Comparison of ENCODE assay signal across 8 mouse cellular contexts in genomic region chr2:30066046-30066901, GRCm38 (mm10). TPM values are rescaled to one million over a fixed set of nuclear protein-coding genes. Genes with fewer than 3 reads are reported as not detected.
DNase-seq lines count a peak whose midpoint lies in the region; ATAC-seq and TF ChIP-seq lines count a peak whose summit lies in the region.

No protein-coding gene starts in this region.

- peak overlapping the region; percentile 63 for H3K4me2 ChIP-seq in embryonic facial prominence, embryonic 15.5 days (replicated peaks)
- H3K4me2 ChIP-seq in kidney, embryonic 14.5 days (replicated peaks; ENCODE audit: low read depth, low read length) = peak overlapping the region; percentile 44
- peak overlapping the region; percentile 75 for H3K4me2 ChIP-seq in limb, embryonic 15.5 days
- H3K4me2 ChIP-seq in midbrain, postnatal 0 days (ENCODE audit: low read depth, low read length, poor library complexity, severe bottlenecking) = peak overlapping the region; percentile 78

- H3K9me3 ChIP-seq in embryonic facial prominence, embryonic 15.5 days (replicated peaks) = no peaks in the 10 kb centered on the region
- H3K9me3 ChIP-seq in kidney, embryonic 14.5 days (ENCODE audit: control insufficient read depth, low read length) = no peaks in the 10 kb centered on the region
- H3K9me3 ChIP-seq in limb, embryonic 15.5 days = no peaks in the 10 kb centered on the region
- H3K9me3 ChIP-seq in midbrain, postnatal 0 days (ENCODE audit: low read length) = no peaks in the 10 kb centered on the region

- no peak for TF ChIP-seq POLR2A in bone marrow macrophage, adult 2 months (IDR thresholded peaks at IDR 0.05; ENCODE audit: borderline replicate concordance, low read depth, low read length)

- 0% methylated on average over 45 of the region's 101 CpGs for WGBS in embryonic facial prominence, embryonic 15.5 days
- under 1% methylated on average over 65 of the region's 101 CpGs for WGBS in kidney, embryonic 14.5 days
- WGBS in limb, embryonic 15.5 days = under 1% methylated on average over 65 of the region's 101 CpGs
- 0% methylated on average over 55 of the region's 101 CpGs for WGBS in midbrain, postnatal 0 days

- H3K27ac ChIP-seq in bone marrow macrophage, adult 2 months (ENCODE audit: insufficient read depth, low read depth, low read length) = peak overlapping the region; percentile 95
- H3K27ac ChIP-seq in embryonic facial prominence, embryonic 15.5 days (replicated peaks) = peak overlapping the region; percentile 99
- peak overlapping the region; percentile 99 for H3K27ac ChIP-seq in kidney, embryonic 14.5 days (ENCODE audit: low read depth, low read length)
- H3K27ac ChIP-seq in limb, embryonic 15.5 days = peak overlapping the region; percentile 99
- H3K27ac ChIP-seq in midbrain, postnatal 0 days (ENCODE audit: low read depth, low read length) = peak overlapping the region; percentile 97

- H3K9ac ChIP-seq in embryonic facial prominence, embryonic 15.5 days = peak overlapping the region; percentile 95
- peak overlapping the region; percentile 97 for H3K9ac ChIP-seq in kidney, embryonic 14.5 days (ENCODE audit: low read depth, low read length)
- peak overlapping the region; percentile 97 for H3K9ac ChIP-seq in limb, embryonic 15.5 days
- peak overlapping the region; percentile 94 for H3K9ac ChIP-seq in midbrain, postnatal 0 days (replicated peaks; ENCODE audit: low read length, poor library complexity, severe bottlenecking)

- H3K4me3 ChIP-seq in bone marrow macrophage, adult 2 months (ENCODE audit: insufficient read depth, low read length) = peak overlapping the region; percentile 98
- H3K4me3 ChIP-seq in embryonic facial prominence, embryonic 15.5 days (replicated peaks) = peak overlapping the region; percentile 74
- peak overlapping the region; percentile 100 for H3K4me3 ChIP-seq in kidney, embryonic 14.5 days (ENCODE audit: low read length)
- H3K4me3 ChIP-seq in limb, embryonic 15.5 days = peak overlapping the region; percentile 92
- H3K4me3 ChIP-seq in midbrain, postnatal 0 days (ENCODE audit: low read depth, low read length) = peak overlapping the region; percentile 60

- peak; percentile 89 to 92 for DNase-seq in B cell, adult 2 months
- DNase-seq in heart, adult 9 months (ENCODE audit: low spot score in 2 of 2) = peak; percentile 96
- peak; percentile 95 for DNase-seq in midbrain, postnatal 0 days (ENCODE audit: low spot score)
- peak; percentile 92 to 95 for DNase-seq in spleen, postnatal 10 days (ENCODE audit: low spot score in 2 of 2)

- peak; percentile 94 for ATAC-seq in embryonic facial prominence, embryonic 15.5 days (ENCODE audit: insufficient number of reproducible peaks, low FRiP score, low TSS enrichment, low read depth)
- ATAC-seq in kidney, embryonic 14.5 days (ENCODE audit: low FRiP score, low TSS enrichment) = peak; percentile 93
- peak; percentile 93 for ATAC-seq in limb, embryonic 15.5 days (ENCODE audit: insufficient number of reproducible peaks, low FRiP score, low TSS enrichment, low read depth)
- ATAC-seq in midbrain, postnatal 0 days (ENCODE audit: low FRiP score) = peak; percentile 95

- peaks cover 13% of the 10 kb centered on the region for H3K4me1 ChIP-seq in bone marrow macrophage, adult 2 months (ENCODE audit: control insufficient read depth, insufficient read depth, low read length)
- H3K4me1 ChIP-seq in embryonic facial prominence, embryonic 15.5 days = peaks cover 39% of the 10 kb centered on the region
- peaks cover 22% of the 10 kb centered on the region for H3K4me1 ChIP-seq in kidney, embryonic 14.5 days (ENCODE audit: control insufficient read depth, insufficient read depth, low read length)
- peaks cover 39% of the 10 kb centered on the region for H3K4me1 ChIP-seq in limb, embryonic 15.5 days
- peaks cover 12% of the 10 kb centered on the region; the same call in 1 of the 2 replicates for H3K4me1 ChIP-seq in midbrain, postnatal 0 days (ENCODE audit: insufficient read depth, low read length)

- no peak for TF ChIP-seq CTCF in bone marrow macrophage, adult 2 months (IDR thresholded peaks at IDR 0.05; ENCODE audit: low read depth, low read length)
- TF ChIP-seq CTCF in midbrain, postnatal 0 days (IDR thresholded peaks at IDR 0.05) = no peak

- no peaks in the 10 kb centered on the region for H3K27me3 ChIP-seq in embryonic facial prominence, embryonic 15.5 days
- H3K27me3 ChIP-seq in kidney, embryonic 14.5 days (ENCODE audit: control insufficient read depth, insufficient read depth, low read length) = no peaks in the 10 kb centered on the region
- H3K27me3 ChIP-seq in limb, embryonic 15.5 days = no peaks in the 10 kb centered on the region
- no peaks in the 10 kb centered on the region for H3K27me3 ChIP-seq in midbrain, postnatal 0 days (ENCODE audit: insufficient read depth, low read length)

- H3K36me3 ChIP-seq in embryonic facial prominence, embryonic 15.5 days = peaks cover 30% of the 10 kb centered on the region
- peaks cover 29% of the 10 kb centered on the region for H3K36me3 ChIP-seq in kidney, embryonic 14.5 days (ENCODE audit: control insufficient read depth, insufficient read depth, low read length)
- H3K36me3 ChIP-seq in limb, embryonic 15.5 days = peaks cover 26% of the 10 kb centered on the region
- peaks cover 7% of the 10 kb centered on the region; the same call in 1 of the 2 replicates for H3K36me3 ChIP-seq in midbrain, postnatal 0 days (ENCODE audit: insufficient read depth, low read length)

RNA-seq across cellular contexts. Expression of gene Set, which starts 9.1 kb away (rescaled TPM):
- 167 and 173 TPM in 2 replicates for polyA plus RNA-seq in bone marrow macrophage, adult 2 months (2012; ENCODE audit: insufficient read depth, insufficient read length, missing spikeins)
- 351 and 370 TPM in 2 replicates for polyA plus RNA-seq in embryonic facial prominence, embryonic 15.5 days (2015; fragmentation: Nextera tagmentation; extraction: Ambion mirVana)
- 647 and 702 TPM in 2 replicates for polyA plus RNA-seq in kidney, embryonic 14.5 days (2014; fragmentation: Nextera tagmentation; extraction: Ambion mirVana)
- polyA plus RNA-seq in limb, embryonic 15.5 days (2015; fragmentation: Nextera tagmentation; extraction: Ambion mirVana) = 323 and 361 TPM in 2 replicates
- 190 and 269 TPM in 2 replicates for total RNA-seq in midbrain, postnatal 0 days (2014; rRNA removed)
- 302 and 345 TPM in 2 replicates for polyA plus RNA-seq in midbrain, postnatal 0 days (2015; fragmentation: Nextera tagmentation; extraction: Ambion mirVana)

RNA-seq across cellular contexts. Expression of gene Pkn3, which starts 11.2 kb away (rescaled TPM):
- 6.6 and 7.2 TPM in 2 replicates for polyA plus RNA-seq in bone marrow macrophage, adult 2 months (2012; ENCODE audit: insufficient read depth, insufficient read length, missing spikeins)
- 8.2 and 9.5 TPM in 2 replicates for polyA plus RNA-seq in embryonic facial prominence, embryonic 15.5 days (2015; fragmentation: Nextera tagmentation; extraction: Ambion mirVana)
- 7.8 and 9.1 TPM in 2 replicates for polyA plus RNA-seq in kidney, embryonic 14.5 days (2014; fragmentation: Nextera tagmentation; extraction: Ambion mirVana)
- 8.6 and 10.4 TPM in 2 replicates for polyA plus RNA-seq in limb, embryonic 15.5 days (2015; fragmentation: Nextera tagmentation; extraction: Ambion mirVana)
- total RNA-seq in midbrain, postnatal 0 days (2014; rRNA removed) = 1.7 and 2.4 TPM in 2 replicates
- polyA plus RNA-seq in midbrain, postnatal 0 days (2015; fragmentation: Nextera tagmentation; extraction: Ambion mirVana) = 0.73 and 1.2 TPM in 2 replicates

RNA-seq across cellular contexts. Expression of gene Wdr34, which starts 17.6 kb away (rescaled TPM):
- 8.2 TPM in 2 replicates for polyA plus RNA-seq in bone marrow macrophage, adult 2 months (2012; ENCODE audit: insufficient read depth, insufficient read length, missing spikeins)
- polyA plus RNA-seq in embryonic facial prominence, embryonic 15.5 days (2015; fragmentation: Nextera tagmentation; extraction: Ambion mirVana) = 45.5 and 46.9 TPM in 2 replicates
- 41.2 and 42.6 TPM in 2 replicates for polyA plus RNA-seq in kidney, embryonic 14.5 days (2014; fragmentation: Nextera tagmentation; extraction: Ambion mirVana)
- 36.7 and 37.0 TPM in 2 replicates for polyA plus RNA-seq in limb, embryonic 15.5 days (2015; fragmentation: Nextera tagmentation; extraction: Ambion mirVana)
- total RNA-seq in midbrain, postnatal 0 days (2014; rRNA removed) = 87.3 and 96.1 TPM in 2 replicates
- polyA plus RNA-seq in midbrain, postnatal 0 days (2015; fragmentation: Nextera tagmentation; extraction: Ambion mirVana) = 76.2 and 82.7 TPM in 2 replicates

RNA-seq across cellular contexts. Expression of gene Zdhhc12, which starts 27.2 kb away (rescaled TPM):
- polyA plus RNA-seq in bone marrow macrophage, adult 2 months (2012; ENCODE audit: insufficient read depth, insufficient read length, missing spikeins) = 23.7 and 28.2 TPM in 2 replicates
- 25.2 and 30.0 TPM in 2 replicates for polyA plus RNA-seq in embryonic facial prominence, embryonic 15.5 days (2015; fragmentation: Nextera tagmentation; extraction: Ambion mirVana)
- 36.3 and 40.9 TPM in 2 replicates for polyA plus RNA-seq in kidney, embryonic 14.5 days (2014; fragmentation: Nextera tagmentation; extraction: Ambion mirVana)
- polyA plus RNA-seq in limb, embryonic 15.5 days (2015; fragmentation: Nextera tagmentation; extraction: Ambion mirVana) = 21.1 and 21.6 TPM in 2 replicates
- 17.7 and 30.7 TPM in 2 replicates for total RNA-seq in midbrain, postnatal 0 days (2014; rRNA removed)
- 23.8 and 28.9 TPM in 2 replicates for polyA plus RNA-seq in midbrain, postnatal 0 days (2015; fragmentation: Nextera tagmentation; extraction: Ambion mirVana)

RNA-seq across cellular contexts. Expression of gene Zer1, which starts 58.1 kb away (rescaled TPM):
- polyA plus RNA-seq in bone marrow macrophage, adult 2 months (2012; ENCODE audit: insufficient read depth, insufficient read length, missing spikeins) = 22.8 and 26.8 TPM in 2 replicates
- polyA plus RNA-seq in embryonic facial prominence, embryonic 15.5 days (2015; fragmentation: Nextera tagmentation; extraction: Ambion mirVana) = 9.3 and 10.1 TPM in 2 replicates
- 9.4 and 11.9 TPM in 2 replicates for polyA plus RNA-seq in kidney, embryonic 14.5 days (2014; fragmentation: Nextera tagmentation; extraction: Ambion mirVana)
- 6.5 and 8.6 TPM in 2 replicates for polyA plus RNA-seq in limb, embryonic 15.5 days (2015; fragmentation: Nextera tagmentation; extraction: Ambion mirVana)
- 88.2 and 93.2 TPM in 2 replicates for total RNA-seq in midbrain, postnatal 0 days (2014; rRNA removed)
- 12.3 and 14.7 TPM in 2 replicates for polyA plus RNA-seq in midbrain, postnatal 0 days (2015; fragmentation: Nextera tagmentation; extraction: Ambion mirVana)

Comparison
In these comparisons a context has a peak if more than half of its experiments do, and no peak if none do; other contexts are left out.
1. Peak in every context shown above with its lines: DNase-seq, ATAC-seq, H3K4me3 ChIP-seq and H3K27ac ChIP-seq.